Mouse (Mus musculus) kidney, adult 18-20 months (tissue): Measurements from ENCODE around the gene Bpifa5.
"Not testable (repeated sequence)": the region's sequence is repeated elsewhere in the genome, so short reads cannot be mapped to it uniquely, and the experiment has no call there.

ENCODE experiments used
- DNase-seq: peaks from one replicate; pipeline ENCODE4 v3.0.0; 2021

Gene Bpifa5

GRCm38 (mm10) chr2:154162307-154162706 is at the start of gene Bpifa5:
Gene Bpifa5 (plus strand): TSS chr2:154162607.
- DNase-seq: no peak

DNA sequence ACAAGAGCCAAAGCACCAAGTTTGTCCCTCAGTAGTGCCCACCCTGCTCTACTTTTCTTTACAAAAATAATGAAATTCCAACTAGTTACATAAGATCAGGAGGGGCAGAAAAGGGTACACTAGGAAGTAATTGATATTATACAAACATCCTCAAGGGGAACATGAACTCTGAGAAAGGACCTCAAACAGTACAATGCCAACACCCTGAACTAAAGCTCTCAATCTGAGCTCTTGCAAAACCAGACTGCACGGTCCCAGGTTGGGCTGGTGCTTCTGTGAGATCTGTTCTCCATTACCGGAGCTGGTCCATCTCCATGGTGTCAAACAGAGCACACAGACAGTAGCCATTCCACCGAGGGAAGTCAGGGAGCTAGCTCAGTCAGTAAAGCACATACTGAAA is 45.0 kb upstream of the Bpifa5 start:
- no peak for DNase-seq

DNA sequence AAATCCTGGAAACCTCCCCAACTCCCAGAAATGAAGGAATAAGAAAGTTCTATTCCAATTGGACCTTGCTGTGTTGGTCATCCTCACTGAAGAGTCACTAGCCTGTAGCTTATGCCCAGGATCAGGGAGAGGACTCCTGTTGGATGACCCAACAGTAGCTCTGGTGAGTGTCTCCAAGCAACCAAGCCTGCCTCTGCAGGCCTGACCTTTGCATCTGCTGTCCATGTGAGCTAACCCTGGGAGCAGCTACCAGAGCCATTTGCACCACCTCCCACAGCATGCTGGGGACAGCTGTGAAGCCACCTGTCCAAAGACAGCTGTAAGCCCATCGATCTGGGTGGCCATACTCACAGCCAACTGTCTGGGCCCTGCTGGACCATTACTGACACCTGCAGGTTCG is 32.3 kb upstream of the Bpifa5 start, which contains the start of gene Bpifa3:
Bpifa3 (plus strand) TSS at position 217 of the 400 bp plus-strand sequence.
- DNase-seq: no peak

DNA sequence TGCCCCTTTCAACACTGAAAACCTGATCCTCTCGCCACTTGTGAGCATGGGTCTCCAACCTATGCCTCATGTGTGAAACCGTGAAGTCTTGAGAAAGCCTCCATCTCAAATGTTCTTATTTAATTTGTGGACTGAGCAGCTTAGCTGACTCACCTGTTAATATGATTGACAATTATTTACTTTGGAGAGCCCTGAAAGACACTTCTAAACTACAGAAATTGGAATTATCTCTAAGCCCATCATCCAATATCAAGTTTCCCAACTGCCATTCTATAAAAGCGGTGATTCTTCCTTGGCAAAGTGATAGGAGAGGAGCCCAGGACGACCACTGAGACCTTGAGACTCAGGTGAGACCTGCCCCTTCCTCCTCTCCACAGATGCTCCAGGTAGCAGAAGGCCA is 19.8 kb upstream of the Bpifa5 start, which contains the start of gene Bpifa1:
Bpifa1 (plus strand) TSS at position 301 of the 400 bp plus-strand sequence.
- DNase-seq: no peak

- DNase-seq: no peak
These were observed 18.7 kb upstream of the Bpifa5 start for GRCm38 (mm10) chr2:154143735-154144134.

DNA sequence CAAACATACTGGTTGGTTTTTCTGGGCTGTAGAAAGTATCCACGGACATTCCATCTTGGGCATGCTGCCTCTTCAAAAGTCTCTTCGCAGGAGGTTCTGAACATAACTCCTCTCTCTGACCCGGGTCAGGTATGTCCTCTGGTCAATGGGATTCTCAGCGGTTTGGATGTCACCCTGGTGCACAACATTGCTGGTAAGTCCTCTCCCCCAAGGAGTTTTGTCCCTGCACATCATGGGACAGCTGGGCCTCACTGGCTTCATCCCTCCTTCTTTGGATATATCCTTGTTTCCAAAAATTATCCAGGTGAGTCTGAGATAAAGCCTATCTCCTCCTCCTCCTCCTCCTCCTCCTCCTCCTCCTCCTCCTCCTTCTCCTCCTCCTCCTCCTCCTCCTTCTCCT is 14.9 kb upstream of the Bpifa5 start:
- no peak for DNase-seq

DNA sequence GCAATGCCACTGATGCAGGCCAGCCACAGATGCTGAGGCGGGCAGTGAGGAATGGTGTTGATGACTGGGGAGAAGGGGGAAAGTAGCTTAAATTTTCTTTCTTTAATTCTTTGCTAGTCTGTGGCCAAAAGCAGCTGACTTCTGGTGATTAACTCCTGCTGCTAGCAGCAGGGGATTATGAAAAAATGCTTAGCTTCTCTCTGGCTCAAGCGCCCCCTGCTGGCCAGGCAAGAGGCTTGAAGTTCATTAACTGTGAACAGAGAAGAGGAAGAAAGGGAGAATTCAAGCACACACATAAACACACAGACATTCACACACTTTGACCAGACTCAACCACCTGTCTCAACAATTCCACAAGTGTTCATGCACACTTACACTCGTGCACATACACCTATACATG is 4.0 kb upstream of the Bpifa5 start:
- peak; percentile 28 for DNase-seq

- no peak for DNase-seq
These were observed 899 bp downstream of the Bpifa5 start for GRCm38 (mm10) chr2:154163306-154163705.

- peak; percentile 22 for DNase-seq
These were observed 6.8 kb downstream of the Bpifa5 start for GRCm38 (mm10) chr2:154169172-154169571.

GRCm38 (mm10) chr2:154171621-154172020 is 9.2 kb downstream of the Bpifa5 start:
- DNase-seq: no peak

- DNase-seq: peak; percentile 22
These were observed 10.9 kb downstream of the Bpifa5 start for GRCm38 (mm10) chr2:154173313-154173712.

- DNase-seq: not testable (repeated sequence)
These were observed 19.5 kb downstream of the Bpifa5 start for GRCm38 (mm10) chr2:154181900-154182299.

GRCm38 (mm10) chr2:154183061-154183460 is 20.7 kb downstream of the Bpifa5 start:
- DNase-seq: not testable (repeated sequence)

- DNase-seq: no peak
These were observed 22.9 kb downstream of the Bpifa5 start for GRCm38 (mm10) chr2:154185319-154185718.

GRCm38 (mm10) chr2:154185748-154186147 is 23.3 kb downstream of the Bpifa5 start:
- no peak for DNase-seq

GRCm38 (mm10) chr2:154187468-154187867 is 25.1 kb downstream of the Bpifa5 start:
- no peak for DNase-seq

- DNase-seq: no peak
These were observed 27.5 kb downstream of the Bpifa5 start for GRCm38 (mm10) chr2:154189877-154190434.

DNA sequence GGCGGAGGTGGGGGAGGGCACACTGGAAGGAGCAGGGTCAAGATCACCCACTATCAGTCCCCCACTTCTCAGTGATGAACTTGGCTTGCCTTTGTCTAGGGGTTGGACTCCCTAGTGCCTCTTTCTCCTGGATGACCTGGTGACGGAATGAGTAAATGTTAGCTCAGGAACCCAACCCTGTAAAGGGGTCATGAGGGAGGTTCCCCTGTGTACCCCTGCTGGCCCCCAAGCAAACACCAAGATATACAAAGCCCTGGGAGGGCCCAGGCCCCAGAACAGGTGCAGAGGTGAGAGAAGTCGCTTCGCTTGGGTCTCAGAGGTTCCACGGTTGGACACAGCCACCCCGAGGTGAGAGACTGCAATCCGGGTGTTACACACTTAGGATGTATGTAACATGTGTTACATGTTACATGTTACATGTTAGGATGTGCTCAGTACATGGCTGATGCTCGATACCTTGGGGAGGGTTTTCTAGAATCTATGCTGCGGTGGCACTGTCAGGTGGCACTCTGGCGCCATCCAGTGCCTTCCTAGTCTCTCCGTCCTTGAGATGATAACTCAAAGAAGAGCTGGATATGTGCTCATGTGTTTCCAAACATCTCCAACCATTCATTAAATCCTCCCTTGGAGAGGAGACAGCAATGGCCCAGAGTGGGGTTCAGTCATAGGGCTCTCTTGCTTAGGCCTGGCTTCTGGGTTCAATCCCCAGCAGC is 28.3 kb downstream of the Bpifa5 start, which contains the start of gene Bpifb1:
Bpifb1 (plus strand) TSS at position 273 of the 713 bp plus-strand sequence.
- no peak for DNase-seq

- DNase-seq: no peak
These were observed 29.7 kb downstream of the Bpifa5 start for GRCm38 (mm10) chr2:154192141-154192540.

DNA sequence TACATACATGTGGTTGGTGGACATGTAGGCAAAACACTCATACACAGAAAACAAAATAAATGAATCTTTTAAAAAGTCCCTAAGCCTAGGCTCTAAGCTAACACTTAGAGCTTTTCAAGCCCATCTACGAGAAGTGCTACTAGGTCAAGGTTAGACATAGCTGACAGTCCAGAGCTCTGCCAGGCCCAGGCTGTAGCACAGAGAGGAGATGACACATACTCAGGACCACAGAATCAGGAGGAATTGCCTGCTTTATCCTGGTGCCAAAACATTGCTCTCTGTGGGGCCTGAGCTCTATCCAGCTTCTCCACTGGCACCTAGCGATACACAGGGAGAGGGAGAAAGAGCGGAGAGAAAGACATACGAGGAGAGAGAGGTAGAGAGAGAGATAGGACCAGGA is 30.7 kb downstream of the Bpifa5 start:
- DNase-seq: no peak

- DNase-seq: no peak
These were observed 31.6 kb downstream of the Bpifa5 start for GRCm38 (mm10) chr2:154193994-154194504.

GRCm38 (mm10) chr2:154197036-154197435 is 34.6 kb downstream of the Bpifa5 start:
- no peak for DNase-seq

DNA sequence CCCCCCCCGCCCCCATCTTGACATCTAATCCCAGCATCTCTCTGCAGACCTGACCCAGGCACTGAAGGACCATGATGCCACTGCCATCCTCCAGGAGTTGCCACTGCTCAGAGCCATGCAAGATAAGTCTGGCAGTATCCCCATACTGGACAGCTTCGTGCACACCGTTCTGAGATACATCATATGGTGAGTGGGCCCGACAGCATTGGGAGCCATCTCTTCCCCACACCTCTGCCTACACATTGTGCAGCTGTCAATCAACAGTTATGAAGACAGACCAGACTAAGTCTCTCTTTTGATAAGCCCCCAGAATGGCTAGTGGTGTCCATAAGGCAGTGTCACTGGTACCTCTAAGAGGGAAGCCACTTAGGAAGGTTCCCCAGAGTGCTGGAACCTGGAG is 42.2 kb downstream of the Bpifa5 start:
- no peak for DNase-seq

GRCm38 (mm10) chr2:154206908-154207307 is 44.5 kb downstream of the Bpifa5 start:
- DNase-seq: peak; percentile 11
